Mouse (Mus musculus) neural tube, embryonic 13.5 days (tissue): ENCODE results near the gene Crhr2. TPM values are rescaled to one million over a fixed set of nuclear protein-coding genes. Genes with fewer than 3 reads are reported as not detected.

Experiments used
- ATAC-seq: fragments of 200-750 bp; cut with Nextera tagmentation; 2 replicates; pipeline ENCODE4 v1.8.0; 2017; ENCODE audit warnings: low read depth, mild to moderate bottlenecking, moderate TSS enrichment, moderate library complexity
- H3K27ac ChIP-seq: fragments of 300-500 bp; sonication (generic); replicated peaks from 2 replicates; pipeline ENCODE4 v1.5.1; 2015; ENCODE audit warnings: moderate library complexity, mild to moderate bottlenecking, inconsistent platforms
- H3K27me3 ChIP-seq: fragments of 300-500 bp; sonication (generic); 2 replicates; pipeline ENCODE4 v1.6.1; 2015; ENCODE audit warnings: mild to moderate bottlenecking, inconsistent platforms
- H3K36me3 ChIP-seq: fragments of 300-500 bp; sonication (generic); 2 replicates; pipeline ENCODE4 v1.6.1; 2015; ENCODE audit warnings: mild to moderate bottlenecking, inconsistent platforms
- H3K4me1 ChIP-seq: fragments of 300-500 bp; sonication (generic); replicated peaks from 2 replicates; pipeline ENCODE4 v1.6.1; 2015; ENCODE audit warnings: inconsistent platforms
- H3K4me2 ChIP-seq: fragments of 300-500 bp; sonication (generic); 2 replicates; pipeline ENCODE4 v1.6.1; 2015; ENCODE audit warnings: inconsistent platforms, mild to moderate bottlenecking, moderate library complexity
- H3K4me3 ChIP-seq: fragments of 300-500 bp; sonication (generic); 2 replicates; pipeline ENCODE4 v1.5.1; 2015; ENCODE audit warnings: mild to moderate bottlenecking, inconsistent platforms
- H3K9ac ChIP-seq: fragments of 300-500 bp; sonication (generic); 2 replicates; pipeline ENCODE4 v1.6.1; 2015; ENCODE audit warnings: moderate library complexity, mild to moderate bottlenecking, inconsistent platforms
- H3K9me3 ChIP-seq: fragments of 300-500 bp; sonication (generic); 2 replicates; pipeline ENCODE4 v1.6.1; 2016; ENCODE audit warnings: inconsistent platforms
- WGBS: fragments of 180-500 bp; shearing (Covaris S2); methylation state at CpG from one replicate; pipeline ENCODE4 v1.1.7; 2015; 5-methylcytosine and 5-hydroxymethylcytosine counted together
- polyA plus RNA-seq: library from polyadenylated mRNA; unstranded; fragments of >200 nt; fragmentation: Nextera tagmentation; extraction: Ambion mirVana; gene quantifications from 2 replicates; pipeline ENCODE4 v1.2.1, GENCODE M21; 2015

Crhr2 gene
- polyA plus RNA-seq, 1 experiment from 2014 or later: 0.93 TPM

GRCm38 (mm10) chr6:55108358-55108757, 24.5 kb downstream of the Crhr2 start:
- ATAC-seq: no peak
- H3K9me3 ChIP-seq: no peaks in the 10 kb centered on the region
- no peaks in the 10 kb centered on the region for H3K36me3 ChIP-seq
- no peak overlapping the region for H3K9ac ChIP-seq
- peaks cover 48% of the 10 kb centered on the region for H3K27me3 ChIP-seq
- 11% methylated on average over 7 of the region's 7 CpGs for WGBS
- no peak overlapping the region for H3K4me2 ChIP-seq
- no peak overlapping the region for H3K4me3 ChIP-seq
- no peaks in the 10 kb centered on the region for H3K4me1 ChIP-seq
- H3K27ac ChIP-seq: no peak overlapping the region

DNA sequence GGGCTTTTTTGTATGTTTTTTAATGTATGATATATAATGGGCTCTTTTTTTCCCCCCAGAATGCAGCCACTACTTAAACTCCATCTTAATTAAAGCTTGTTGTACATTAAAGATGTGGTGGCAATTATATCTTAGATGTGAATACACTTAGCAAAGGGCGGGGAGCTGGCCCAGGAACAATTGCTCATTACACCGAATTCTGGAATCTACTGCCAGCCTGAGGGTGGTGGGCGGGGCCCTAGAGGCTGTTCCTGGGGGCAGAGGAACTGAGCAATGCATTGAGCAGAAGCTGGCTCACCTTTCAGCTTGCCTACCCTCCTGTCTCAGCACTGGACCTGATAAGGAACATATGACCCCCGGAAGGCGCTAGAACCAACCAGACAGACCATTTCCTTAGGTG, 34.2 kb downstream of the Crhr2 start:
- no peak overlapping the region for H3K4me3 ChIP-seq
- H3K36me3 ChIP-seq: no peaks in the 10 kb centered on the region
- H3K4me2 ChIP-seq: no peak overlapping the region
- WGBS: 79% methylated on average over 5 of the region's 5 CpGs
- H3K27me3 ChIP-seq: 0 out of 2 replicates have a peak, but pooled peaks cover 8% of the 10 kb centered on the region
- peaks cover 6% of the 10 kb centered on the region for H3K4me1 ChIP-seq
- no peaks in the 10 kb centered on the region for H3K9me3 ChIP-seq
- no peak overlapping the region for H3K9ac ChIP-seq
- no peak for ATAC-seq
- H3K27ac ChIP-seq: no peak overlapping the region

- no peak overlapping the region for H3K4me2 ChIP-seq
- no peak for ATAC-seq
- WGBS: 79% methylated on average over 5 of the region's 5 CpGs
Measured at GRCm38 (mm10) chr6:55098030-55098429, 34.8 kb downstream of the Crhr2 start.

GRCm38 (mm10) chr6:55093431-55094146, 39.2 kb downstream of the Crhr2 start:
- no peak; the same call in 1 of the 2 replicates for ATAC-seq
- Histone ChIP-seq H3K9me3 (no peaks in the 10 kb centered on the region), H3K4me2 (no peak overlapping the region), H3K4me3 (no peak overlapping the region), H3K27me3 (peaks cover 12% of the 10 kb centered on the region; the same call in 1 of the 2 replicates), H3K4me1 (peaks cover 8% of the 10 kb centered on the region), H3K9ac (no peak overlapping the region), H3K36me3 (no peaks in the 10 kb centered on the region), H3K27ac (no peak overlapping the region)
- 43% methylated on average over 6 of the region's 6 CpGs for WGBS

More at GRCm38 (mm10) chr6:55098030-55098429, 34.8 kb downstream of the Crhr2 start:
- no peak overlapping the region for H3K27ac ChIP-seq
- no peaks in the 10 kb centered on the region for H3K36me3 ChIP-seq
- no peak overlapping the region for H3K4me3 ChIP-seq
- 0 out of 2 replicates have a peak, but pooled peaks cover 8% of the 10 kb centered on the region for H3K27me3 ChIP-seq
- peaks cover 8% of the 10 kb centered on the region for H3K4me1 ChIP-seq
- H3K9ac ChIP-seq: no peak overlapping the region
- no peaks in the 10 kb centered on the region for H3K9me3 ChIP-seq

DNA sequence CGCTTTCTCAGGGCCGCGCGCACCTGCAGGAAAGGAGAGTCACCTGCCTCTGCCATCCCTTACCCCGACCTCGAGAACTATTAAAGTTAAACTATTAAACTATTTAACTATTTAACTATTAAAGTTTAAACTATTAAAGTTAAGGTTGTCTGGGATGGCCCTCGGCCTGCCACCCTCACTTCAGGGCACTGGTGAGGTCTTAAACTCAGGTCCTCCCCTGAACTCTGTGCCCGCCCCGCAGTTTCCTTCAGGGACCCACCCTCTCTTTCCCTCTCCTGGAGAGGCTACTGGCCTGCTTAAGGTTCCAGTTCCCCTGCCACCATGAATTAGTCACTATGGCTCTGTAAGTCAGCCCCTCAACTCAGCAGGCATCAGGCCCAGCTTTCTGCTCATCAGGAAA, 41.4 kb downstream of the Crhr2 start:
- Histone ChIP-seq H3K4me1 (peaks cover 8% of the 10 kb centered on the region), H3K27me3 (peaks cover 8% of the 10 kb centered on the region; the same call in 1 of the 2 replicates), H3K4me2 (no peak overlapping the region), H3K27ac (no peak overlapping the region), H3K9ac (no peak overlapping the region), H3K9me3 (no peaks in the 10 kb centered on the region), H3K36me3 (no peaks in the 10 kb centered on the region), H3K4me3 (no peak overlapping the region)
- WGBS: 94% methylated on average over 9 of the region's 9 CpGs
- ATAC-seq: no peak

- Histone ChIP-seq H3K4me2 (no peak overlapping the region), H3K27me3 (peaks cover 5% of the 10 kb centered on the region; the same call in 1 of the 2 replicates), H3K36me3 (no peaks in the 10 kb centered on the region), H3K9ac (no peak overlapping the region), H3K4me1 (peaks cover 8% of the 10 kb centered on the region), H3K9me3 (no peaks in the 10 kb centered on the region), H3K27ac (no peak overlapping the region), H3K4me3 (no peak overlapping the region)
- 32% methylated on average over 4 of the region's 4 CpGs for WGBS
- ATAC-seq: no peak
Measured at GRCm38 (mm10) chr6:55090639-55091038, 42.2 kb downstream of the Crhr2 start.

DNA sequence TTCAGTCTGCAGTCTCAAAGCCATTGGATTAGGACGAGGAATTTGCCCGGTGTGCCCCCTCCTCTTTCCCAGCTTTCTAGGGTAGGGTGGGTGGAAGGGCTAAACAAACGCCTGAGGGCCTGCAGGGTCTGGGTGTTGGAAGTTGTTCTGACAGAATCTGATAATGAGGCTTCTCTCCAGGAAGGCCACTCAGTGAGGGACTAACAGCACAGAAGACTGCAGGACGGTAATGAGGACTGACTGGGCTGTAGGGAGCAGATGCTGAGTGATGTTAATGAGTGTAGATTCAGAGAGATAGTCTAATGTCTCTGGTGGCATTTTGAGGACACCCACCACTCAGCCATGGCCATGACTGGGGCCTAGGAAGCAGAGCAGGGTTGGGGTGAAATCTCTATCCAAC, 45.5 kb downstream of the Crhr2 start:
- H3K36me3 ChIP-seq: no peaks in the 10 kb centered on the region
- WGBS: 45% methylated on average over 4 of the region's 4 CpGs
- H3K4me2 ChIP-seq: no peak overlapping the region
- no peaks in the 10 kb centered on the region for H3K9me3 ChIP-seq
- H3K4me3 ChIP-seq: no peak overlapping the region
- peaks cover 5% of the 10 kb centered on the region; the same call in 1 of the 2 replicates for H3K27me3 ChIP-seq
- H3K9ac ChIP-seq: no peak overlapping the region
- H3K27ac ChIP-seq: no peak overlapping the region
- no peak for ATAC-seq
- H3K4me1 ChIP-seq: no peaks in the 10 kb centered on the region

GRCm38 (mm10) chr6:55082261-55083051, 50.4 kb downstream of the Crhr2 start:
- no peak overlapping the region for H3K4me2 ChIP-seq
- H3K27me3 ChIP-seq: no peaks in the 10 kb centered on the region
- H3K9ac ChIP-seq: no peak overlapping the region
- no peaks in the 10 kb centered on the region for H3K4me1 ChIP-seq
- 70% methylated on average over 7 of the region's 7 CpGs for WGBS
- 0 out of 2 replicates have a peak, but pooled peaks have one; percentile 19 for ATAC-seq
- H3K4me3 ChIP-seq: no peak overlapping the region
- H3K27ac ChIP-seq: 0 out of 2 replicates have a peak overlapping the region, but pooled peaks have one; percentile 10
- peaks cover 39% of the 10 kb centered on the region for H3K36me3 ChIP-seq
- H3K9me3 ChIP-seq: no peaks in the 10 kb centered on the region

GRCm38 (mm10) chr6:55081379-55081778, 51.4 kb downstream of the Crhr2 start:
- no peak for ATAC-seq
- Histone ChIP-seq H3K4me1 (no peaks in the 10 kb centered on the region), H3K4me3 (no peak overlapping the region), H3K27ac (no peak overlapping the region), H3K9me3 (no peaks in the 10 kb centered on the region), H3K4me2 (no peak overlapping the region), H3K36me3 (peaks cover 50% of the 10 kb centered on the region), H3K27me3 (no peaks in the 10 kb centered on the region), H3K9ac (no peak overlapping the region)
- WGBS: 86% methylated on average over 3 of the region's 3 CpGs

- H3K27ac ChIP-seq: no peak overlapping the region
- no peaks in the 10 kb centered on the region for H3K9me3 ChIP-seq
- peaks cover 86% of the 10 kb centered on the region for H3K36me3 ChIP-seq
- H3K9ac ChIP-seq: no peak overlapping the region
- no peak overlapping the region for H3K4me2 ChIP-seq
- H3K4me3 ChIP-seq: no peak overlapping the region
- H3K4me1 ChIP-seq: no peaks in the 10 kb centered on the region
- H3K27me3 ChIP-seq: no peaks in the 10 kb centered on the region
- 72% methylated on average over 4 of the region's 4 CpGs for WGBS
- ATAC-seq: no peak
Measured at GRCm38 (mm10) chr6:55076561-55077255, 56.1 kb downstream of the Crhr2 start.

- no peak for ATAC-seq
- WGBS: 92% methylated on average over 2 of the region's 2 CpGs
- Histone ChIP-seq H3K4me2 (no peak overlapping the region), H3K27me3 (no peaks in the 10 kb centered on the region), H3K9ac (no peak overlapping the region), H3K27ac (no peak overlapping the region), H3K9me3 (no peaks in the 10 kb centered on the region), H3K4me1 (no peaks in the 10 kb centered on the region), H3K4me3 (no peak overlapping the region), H3K36me3 (peaks cover 87% of the 10 kb centered on the region)
Measured at GRCm38 (mm10) chr6:55065903-55066302, 66.9 kb downstream of the Crhr2 start.

DNA sequence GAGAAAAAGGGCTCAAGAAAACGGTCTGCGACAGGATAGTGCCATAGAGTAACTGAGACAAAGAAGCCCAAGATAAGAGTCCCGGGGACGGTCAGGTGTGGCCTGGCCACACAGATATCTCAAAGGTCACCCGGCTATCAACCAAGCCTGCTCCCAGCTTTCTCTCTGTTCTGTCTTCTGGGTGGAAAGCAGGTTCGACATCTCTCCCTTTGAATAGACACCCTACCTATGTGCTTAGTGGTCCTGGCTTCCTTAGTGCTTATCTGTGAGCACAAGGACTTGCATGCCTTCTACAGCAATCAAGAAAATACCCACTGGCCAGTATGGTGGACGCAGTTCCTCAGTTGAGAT, 68.4 kb downstream of the Crhr2 start:
- 97% methylated on average over 7 of the region's 7 CpGs for whole genome bisulfite sequencing
- no peak overlapping the region for H3K4me2 ChIP-seq

More for the DNA sequence above, 68.4 kb downstream of the Crhr2 start:
- Histone ChIP-seq H3K27ac (no peak overlapping the region), H3K9me3 (no peaks in the 10 kb centered on the region), H3K36me3 (peaks cover 91% of the 10 kb centered on the region), H3K4me3 (no peak overlapping the region), H3K9ac (no peak overlapping the region), H3K4me1 (no peaks in the 10 kb centered on the region), H3K27me3 (no peaks in the 10 kb centered on the region)
- ATAC-seq: no peak
